Mouse (Mus musculus) ZHBTc4 (cell line): ENCODE measurements around the gene Hist1h2an.

Source experiments
- DNase-seq: peaks from one replicate; pipeline ENCODE4 v3.0.0-alpha.2; 2011; ENCODE audit warnings: low read depth, low spot score

Gene Hist1h2an

DNA sequence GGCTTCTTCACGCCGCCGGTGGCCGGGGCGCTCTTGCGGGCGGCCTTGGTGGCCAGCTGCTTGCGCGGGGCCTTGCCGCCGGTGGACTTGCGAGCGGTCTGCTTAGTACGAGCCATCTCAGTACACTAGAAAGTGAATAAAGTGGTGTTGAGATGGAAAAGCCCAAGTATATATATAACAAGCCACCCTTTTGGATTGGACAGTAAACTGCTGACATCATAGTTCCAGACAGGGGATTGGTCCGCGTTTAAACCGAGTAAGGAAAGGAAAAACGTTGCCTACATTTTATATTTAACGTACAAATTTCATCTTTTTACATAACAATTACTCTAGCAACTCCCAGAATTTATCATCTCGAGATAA is 3.8 kb downstream of the Hist1h2an start, which contains the start of gene Hist1h3i:
Hist1h3i (minus strand) TSS at position 116 of the 363 bp plus-strand sequence.
- peak; percentile 90 for DNase-seq

DNA sequence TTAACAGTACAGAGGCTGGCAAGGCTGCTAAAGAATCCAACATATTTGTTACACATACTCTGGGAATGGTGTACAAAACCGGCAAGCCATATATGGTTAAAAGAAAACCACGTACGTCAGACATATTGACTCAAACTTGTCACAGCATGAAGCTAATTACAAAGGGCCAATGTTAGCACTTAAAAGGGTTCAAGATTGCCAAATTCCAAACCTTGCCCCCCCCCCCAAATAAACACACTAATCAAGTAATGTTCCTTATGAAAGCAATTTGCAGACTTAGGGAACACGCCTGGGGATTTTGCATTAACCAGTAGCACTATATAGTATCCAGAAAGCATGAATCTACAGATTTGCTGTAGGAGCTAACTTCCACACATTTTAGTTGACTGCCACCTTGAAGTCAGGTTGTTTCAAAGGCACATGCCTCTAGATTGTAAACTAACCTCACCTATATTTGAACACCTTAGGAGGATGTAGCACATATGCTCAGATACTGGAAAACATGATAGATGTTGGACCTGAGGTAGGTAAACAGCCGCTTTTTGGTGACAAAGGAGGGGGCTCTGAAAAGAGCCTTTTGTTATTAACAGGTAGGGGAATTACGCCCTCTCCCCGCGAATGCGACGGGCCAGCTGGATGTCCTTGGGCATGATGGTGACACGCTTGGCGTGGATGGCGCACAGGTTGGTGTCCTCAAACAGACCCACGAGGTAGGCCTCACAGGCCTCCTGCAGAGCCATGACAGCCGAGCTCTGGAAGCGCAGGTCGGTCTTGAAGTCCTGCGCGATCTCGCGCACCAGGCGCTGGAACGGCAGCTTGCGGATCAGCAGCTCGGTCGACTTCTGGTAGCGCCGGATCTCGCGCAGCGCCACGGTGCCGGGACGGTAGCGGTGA is 4.4 kb downstream of the Hist1h2an start:
- peak; percentile 69 for DNase-seq

DNA sequence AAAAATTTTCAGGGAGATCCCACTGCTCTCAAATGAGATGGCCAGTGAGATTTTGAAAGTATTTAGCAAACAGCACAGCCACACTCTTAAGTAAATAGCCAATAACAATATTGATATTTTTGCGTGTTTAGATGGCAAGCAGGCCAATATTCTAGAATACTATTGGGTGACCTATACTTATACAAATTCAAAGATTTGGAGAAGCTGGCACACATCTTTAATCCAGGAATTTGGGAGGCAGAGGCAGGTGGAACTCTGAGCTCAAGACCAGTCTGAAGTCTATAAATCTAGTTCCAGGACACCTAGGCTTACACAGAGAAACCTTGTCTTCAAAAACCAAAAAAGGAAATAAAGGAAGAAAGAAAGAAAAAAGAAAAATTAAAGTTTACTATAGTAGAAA is 5.4 kb downstream of the Hist1h2an start:
- no peak for DNase-seq

DNA sequence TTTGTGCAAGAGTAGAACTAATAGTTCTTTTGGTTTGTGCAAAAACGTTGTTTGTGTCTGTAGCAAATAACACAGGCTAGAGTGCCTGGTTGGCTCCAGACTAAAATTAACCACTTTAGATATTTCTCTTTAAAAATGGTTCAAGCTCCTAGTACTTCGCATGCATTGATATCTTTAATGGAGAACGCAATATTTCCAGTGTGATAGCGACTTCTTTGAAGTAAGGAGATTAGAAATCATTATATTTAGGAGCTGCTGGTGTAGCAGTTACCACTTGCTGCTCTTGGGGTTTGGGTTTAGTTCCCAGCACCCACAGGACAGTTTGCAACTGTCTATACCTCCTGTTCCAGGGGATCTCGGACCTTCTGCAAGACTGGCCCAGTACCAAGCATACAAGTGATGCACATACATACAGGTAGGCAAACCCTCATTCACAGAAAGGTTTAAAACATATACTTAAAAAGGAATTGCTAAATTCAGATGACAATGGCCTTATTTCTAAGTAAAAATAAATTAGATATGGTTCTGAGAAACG is 5.9 kb downstream of the Hist1h2an start:
- DNase-seq, result peak; percentile 19

DNA sequence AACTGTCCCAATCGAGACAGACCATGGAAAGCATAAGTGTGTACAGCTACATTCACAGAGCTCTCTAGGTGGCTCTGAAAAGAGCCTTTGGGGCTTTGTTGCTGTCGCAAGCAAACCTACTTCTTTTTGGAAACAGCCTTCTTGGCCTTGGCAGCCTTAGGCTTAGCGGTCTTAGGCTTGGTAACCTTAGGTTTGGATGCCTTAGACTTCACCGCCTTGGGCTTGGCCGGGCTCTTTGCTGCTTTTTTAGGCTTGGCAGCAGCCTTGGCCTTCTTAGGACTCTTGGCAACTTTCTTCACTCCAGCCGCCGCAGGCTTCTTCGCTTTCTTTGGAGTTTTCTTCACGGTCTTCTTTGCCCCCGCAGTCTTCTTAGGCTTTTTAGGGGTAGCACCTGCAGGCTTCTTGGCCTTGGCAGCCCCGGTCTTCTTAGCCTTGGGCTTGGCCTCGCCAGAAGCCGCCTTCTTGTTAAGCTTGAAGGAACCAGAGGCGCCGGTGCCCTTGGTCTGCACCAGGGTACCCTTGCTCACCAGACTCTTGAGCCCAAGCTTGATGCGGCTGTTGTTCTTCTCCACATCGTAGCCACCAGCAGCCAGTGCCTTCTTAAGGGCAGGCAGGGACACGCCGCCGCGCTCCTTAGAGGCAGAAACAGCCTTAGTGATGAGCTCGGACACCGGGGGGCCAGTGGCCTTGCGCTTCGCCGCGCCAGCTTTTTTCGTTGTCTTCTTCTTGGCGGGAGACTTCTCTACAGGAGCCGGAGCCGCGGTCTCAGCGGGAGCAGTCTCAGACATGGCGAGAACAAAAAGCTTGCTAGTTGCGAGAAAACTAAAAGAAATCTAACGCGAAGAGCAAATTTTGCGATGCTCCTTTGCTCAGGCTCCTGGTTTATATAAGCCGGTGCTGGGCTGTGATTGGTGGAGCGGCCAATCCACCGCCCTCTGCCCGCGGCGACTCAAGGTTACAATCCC is 7.0 kb downstream of the Hist1h2an start, which contains the start of gene Hist1h1b:
Hist1h1b (minus strand) TSS at position 859 of the 965 bp plus-strand sequence.
- DNase-seq, result peak; percentile 82

DNA sequence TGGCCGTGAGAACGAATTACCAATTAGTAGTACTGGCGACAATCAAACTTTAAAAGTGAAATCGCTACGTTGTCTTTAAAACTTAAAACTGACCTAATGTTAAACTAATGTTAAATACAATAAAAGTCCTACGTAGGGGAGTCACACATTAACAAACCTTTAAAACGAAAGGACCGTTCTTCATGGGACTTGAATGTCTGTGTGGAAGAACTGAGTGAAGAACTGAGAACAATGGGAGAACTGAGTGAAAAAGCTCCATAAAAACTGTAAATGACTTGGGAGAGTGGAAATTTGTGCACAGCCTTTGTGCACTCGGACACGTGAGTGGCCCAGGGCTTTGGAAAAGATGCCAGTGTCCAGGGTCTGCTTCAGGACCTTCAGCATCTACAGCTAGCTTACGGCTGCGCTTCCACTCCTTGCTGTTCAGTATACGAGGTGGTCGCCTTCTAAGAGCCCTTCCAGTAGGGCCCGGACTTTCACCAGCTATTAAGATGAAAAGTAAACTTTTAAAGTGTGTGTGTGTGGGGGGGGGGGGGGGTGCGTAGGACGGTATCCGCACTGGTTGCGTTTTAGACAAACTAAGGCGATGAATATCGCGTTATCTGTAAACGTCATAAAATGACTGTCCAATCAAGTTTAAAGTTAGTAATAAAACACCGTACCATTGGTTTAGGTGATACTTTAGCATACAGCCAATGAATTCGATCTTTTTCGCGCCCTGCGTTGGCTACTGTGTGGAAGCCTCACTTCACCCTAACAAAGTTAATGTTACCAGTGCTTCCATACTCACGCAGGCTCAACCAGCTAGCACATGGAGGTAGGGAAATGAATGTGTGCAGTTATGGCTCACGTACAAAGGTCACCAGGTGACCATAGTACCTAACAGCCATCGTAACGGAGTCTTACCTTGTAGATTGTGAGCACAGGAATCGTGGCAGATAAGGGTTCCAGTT is 7.9 kb downstream of the Hist1h2an start:
- peak; percentile 93 for DNase-seq

DNA sequence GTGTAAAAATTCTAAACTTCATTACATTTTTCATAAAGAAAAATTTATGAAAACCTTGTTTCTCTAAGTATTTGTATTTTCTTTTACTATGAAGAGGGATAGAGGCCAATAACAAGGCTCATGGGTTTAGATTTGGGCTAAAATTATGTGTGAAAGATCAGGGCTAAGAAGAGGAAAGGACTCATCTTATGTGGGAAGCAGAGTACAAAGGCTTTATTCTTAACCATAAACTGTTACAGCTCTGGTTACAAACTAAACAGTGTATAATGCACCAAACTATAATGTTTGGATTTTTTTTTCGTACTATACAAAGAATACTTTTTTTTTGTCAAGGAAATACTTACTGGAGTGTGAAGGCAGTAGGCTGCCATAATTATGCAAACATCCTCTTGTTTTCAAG is 31.3 kb downstream of the Hist1h2an start:
- no peak for DNase-seq

DNA sequence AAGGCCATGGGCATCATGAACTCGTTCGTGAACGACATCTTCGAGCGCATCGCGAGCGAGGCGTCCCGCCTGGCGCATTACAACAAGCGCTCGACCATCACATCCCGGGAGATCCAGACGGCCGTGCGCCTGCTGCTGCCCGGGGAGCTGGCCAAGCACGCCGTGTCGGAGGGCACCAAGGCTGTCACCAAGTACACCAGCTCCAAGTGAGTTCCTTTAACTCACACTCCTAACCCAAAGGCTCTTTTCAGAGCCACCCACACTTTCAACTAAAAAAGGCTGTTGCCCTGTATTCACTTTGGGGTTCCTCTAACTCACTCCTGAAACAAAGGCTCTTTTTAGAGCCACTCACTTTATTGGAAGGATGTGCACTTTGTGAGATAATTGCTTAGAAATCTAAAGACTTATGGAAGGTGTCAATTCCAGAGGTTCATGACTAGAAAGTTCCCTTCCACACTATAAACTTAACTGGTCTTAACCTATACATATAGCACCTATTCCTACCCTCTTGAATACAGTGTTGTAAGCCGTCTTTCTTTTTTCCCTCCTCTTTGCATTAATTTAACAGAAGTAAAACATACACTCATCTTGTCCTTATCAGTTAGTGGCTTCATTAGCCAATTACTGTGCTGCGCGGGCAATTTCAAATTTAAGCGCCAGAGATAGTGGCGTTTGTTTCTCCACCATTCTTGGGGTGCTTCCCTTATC is 32.6 kb downstream of the Hist1h2an start:
- peak; percentile 51 for DNase-seq

DNA sequence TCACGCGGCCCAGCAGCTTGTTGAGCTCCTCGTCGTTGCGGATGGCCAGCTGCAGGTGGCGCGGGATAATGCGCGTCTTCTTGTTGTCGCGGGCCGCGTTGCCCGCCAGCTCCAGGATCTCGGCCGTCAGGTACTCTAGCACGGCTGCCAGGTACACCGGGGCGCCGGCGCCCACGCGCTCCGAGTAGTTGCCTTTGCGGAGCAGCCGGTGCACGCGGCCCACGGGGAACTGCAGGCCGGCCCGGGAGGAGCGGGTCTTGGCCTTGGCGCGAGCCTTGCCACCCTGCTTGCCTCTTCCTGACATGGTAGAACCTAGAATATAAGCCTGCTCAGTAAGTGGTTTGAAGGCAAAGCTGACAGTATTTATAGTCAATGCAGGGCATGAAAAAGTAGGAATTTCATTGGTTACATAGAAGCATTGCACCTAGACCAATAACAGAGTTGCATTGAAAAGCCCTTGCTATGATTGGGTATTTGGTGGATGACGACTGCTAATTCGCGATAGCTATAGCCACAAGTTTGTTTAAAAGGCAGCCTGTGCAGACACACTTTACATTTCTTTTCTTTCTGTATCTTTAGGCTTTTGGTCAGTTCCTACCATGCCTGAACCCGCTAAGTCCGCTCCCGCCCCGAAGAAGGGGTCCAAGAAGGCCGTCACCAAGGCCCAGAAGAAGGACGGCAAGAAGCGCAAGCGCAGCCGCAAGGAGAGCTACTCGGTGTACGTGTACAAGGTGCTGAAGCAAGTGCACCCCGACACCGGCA is 33.3 kb downstream of the Hist1h2an start, which contains the start of the genes Hist1h2ak and Hist1h2bn:
Hist1h2ak (minus strand) TSS at position 304 of the 762 bp plus-strand sequence.
Hist1h2bn (plus strand) TSS at position 600 of the 762 bp plus-strand sequence.
- peak; percentile 94 for DNase-seq

DNA sequence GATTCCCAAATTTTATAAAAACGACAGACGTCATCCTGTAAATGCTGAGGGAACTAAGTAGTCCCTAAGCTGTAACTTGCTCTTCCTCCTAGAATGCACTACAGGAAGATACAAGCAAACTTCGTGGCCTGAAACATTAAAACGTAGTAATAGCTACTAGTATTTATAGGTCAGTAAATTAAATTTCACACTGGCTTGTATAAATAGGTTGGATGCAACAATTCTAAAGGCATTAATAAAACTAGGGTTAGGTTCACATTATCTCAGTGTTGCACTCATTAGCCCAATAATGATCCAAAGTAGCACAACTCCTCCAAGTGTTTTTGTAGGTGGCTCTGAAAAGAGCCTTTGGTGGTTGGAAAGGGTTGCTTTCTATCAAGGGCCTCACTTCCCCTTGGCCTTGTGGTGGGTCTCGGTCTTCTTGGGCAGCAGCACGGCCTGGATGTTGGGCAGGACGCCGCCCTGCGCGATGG is 33.9 kb downstream of the Hist1h2an start:
- no peak for DNase-seq

DNA sequence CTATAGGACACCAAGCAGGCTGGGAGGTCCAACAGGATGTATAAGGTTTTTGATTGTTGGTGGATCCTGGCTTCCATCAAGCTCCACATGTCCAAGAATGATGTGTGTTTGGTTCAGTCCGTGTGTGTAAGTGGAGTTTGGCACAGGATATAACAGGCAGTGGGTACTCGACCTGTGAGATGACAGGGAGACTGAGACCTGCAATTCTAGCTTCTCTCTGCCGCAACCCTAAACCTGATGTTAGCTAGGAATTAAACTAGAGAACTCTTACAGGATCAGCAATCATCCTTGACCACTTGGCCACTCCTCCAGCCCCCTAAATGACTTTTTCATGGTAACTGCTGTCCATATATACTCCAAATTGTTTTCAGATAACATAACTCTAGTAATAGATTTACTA is 34.7 kb downstream of the Hist1h2an start:
- peak; percentile 45 for DNase-seq

DNA sequence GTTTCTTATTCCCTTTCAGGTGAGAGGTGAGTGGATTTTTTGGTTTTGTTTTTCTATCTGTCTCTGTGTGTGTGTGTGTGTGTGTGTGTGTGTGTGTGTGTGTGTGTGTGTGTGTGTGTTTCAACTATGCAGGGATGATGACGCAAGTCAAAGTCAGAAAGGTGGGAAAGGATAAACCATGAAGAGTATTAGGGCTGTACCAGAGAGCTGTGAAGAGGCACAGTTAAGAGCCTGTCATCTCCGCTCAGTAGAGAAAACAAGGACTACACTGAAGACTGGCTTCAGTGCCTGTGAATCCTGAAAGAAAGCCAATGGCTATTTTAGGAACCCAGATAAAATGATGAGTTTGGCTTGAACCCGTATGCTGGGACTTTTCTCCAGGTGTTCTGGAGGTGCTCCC is 35.2 kb downstream of the Hist1h2an start:
- DNase-seq, result peak; percentile 18

DNA sequence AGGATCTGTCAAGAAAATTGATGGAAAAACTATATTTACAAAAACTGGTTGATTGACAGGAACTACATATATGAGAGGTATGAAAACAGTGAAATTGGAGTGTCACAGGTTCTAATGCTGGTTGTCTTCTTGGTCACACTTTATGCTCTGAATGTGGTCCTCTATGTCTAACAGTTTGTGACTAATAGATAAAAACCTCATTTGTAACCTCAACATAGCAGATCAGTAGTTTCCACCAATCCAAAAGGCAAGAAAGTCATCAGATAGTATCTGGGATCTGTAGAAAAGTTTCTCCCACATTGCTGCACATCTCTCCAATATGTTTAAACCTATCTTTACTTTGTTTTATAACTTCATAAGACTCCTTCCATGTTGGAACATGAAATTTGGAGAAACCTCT is 35.6 kb downstream of the Hist1h2an start:
- DNase-seq, result no peak

DNA sequence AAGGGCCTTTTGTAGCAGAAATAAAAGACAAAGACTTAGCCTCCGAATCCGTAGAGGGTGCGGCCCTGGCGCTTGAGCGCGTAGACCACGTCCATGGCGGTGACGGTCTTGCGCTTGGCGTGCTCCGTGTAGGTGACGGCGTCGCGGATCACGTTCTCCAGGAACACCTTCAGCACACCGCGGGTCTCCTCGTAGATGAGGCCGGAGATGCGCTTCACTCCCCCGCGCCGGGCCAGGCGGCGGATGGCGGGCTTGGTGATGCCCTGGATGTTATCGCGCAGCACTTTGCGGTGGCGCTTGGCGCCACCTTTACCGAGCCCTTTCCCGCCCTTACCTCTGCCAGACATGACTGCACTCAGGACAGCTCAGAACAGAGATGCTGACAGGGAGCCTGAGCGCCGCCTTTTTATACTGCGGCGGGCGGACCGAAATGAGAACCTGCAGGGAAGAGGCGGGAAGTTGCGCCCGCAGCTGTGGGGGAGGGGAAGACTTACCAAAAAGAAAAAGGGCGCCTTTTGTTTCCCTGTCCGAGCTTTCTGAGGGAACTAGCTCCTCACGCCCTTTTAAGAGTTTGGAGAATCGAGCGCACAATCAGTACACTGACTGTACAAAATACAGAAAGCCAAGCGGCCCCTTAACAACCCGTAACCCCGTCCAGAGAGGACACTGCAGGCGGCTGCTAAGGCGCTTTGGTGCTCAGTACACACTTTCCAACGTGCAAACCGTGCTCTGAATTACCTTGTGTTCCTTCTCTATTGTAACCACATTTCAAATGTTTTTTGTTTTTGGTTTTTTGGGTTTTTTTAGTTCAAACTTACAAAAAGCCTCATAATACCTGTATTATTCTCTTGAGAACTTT is 36.6 kb downstream of the Hist1h2an start, which contains the start of gene Hist1h4k:
Hist1h4k (minus strand) TSS at position 347 of the 859 bp plus-strand sequence.
- DNase-seq, result peak; percentile 97

DNA sequence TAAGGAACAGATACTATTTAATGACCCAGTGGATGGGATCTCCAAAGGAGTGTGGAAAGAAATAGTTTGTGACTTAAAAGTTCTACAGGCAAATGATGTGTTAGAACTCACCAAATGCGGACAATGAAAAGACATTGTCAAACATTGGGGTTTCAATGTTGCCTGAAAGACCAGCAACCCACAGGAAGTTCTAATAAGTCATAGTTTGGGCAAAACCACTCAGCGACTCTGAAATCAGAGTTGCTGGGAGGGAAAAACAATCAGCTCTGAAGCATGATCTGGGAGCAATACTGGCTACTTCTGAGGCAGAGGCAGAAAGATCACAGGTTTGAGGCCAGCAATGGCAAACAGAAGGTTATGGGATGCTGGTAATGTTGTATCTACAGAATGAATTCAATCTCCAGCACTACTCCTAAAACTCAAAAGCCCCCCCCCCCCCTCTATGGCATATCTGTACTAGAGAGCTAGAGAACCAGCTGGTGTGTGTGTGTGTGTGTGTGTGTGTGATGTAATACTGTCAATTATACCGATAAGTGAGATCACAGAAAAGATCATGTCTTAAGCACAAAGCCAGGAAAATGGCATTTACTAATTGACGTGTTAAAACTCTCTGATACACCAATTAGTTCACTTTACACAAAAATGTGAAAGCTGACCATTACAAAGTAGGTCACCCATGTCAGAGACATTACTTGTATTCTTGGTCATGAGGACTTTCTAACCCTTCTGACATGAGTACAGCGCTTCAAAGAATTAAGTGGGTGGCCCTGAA is 37.4 kb downstream of the Hist1h2an start:
- DNase-seq, result peak; percentile 52

DNA sequence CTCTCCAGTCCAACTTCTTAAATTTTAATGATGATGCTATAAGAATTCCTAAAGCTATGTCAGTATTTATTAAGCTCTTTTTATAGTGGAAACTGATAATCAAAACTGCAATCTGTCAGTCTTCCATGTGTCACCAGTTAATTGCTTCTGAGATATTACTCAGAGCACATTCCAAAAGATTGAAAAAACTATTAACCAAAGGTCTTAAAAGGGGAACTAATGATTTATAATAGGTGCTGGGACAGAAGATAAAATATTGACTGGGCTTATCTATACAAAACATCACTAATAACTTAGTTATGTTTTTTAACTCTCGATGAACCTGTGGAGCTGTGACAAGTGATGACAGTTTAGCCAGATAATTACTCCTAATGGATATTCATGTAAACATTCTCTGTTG is 42.0 kb downstream of the Hist1h2an start:
- no peak for DNase-seq
